In the genomic region with DNA sequence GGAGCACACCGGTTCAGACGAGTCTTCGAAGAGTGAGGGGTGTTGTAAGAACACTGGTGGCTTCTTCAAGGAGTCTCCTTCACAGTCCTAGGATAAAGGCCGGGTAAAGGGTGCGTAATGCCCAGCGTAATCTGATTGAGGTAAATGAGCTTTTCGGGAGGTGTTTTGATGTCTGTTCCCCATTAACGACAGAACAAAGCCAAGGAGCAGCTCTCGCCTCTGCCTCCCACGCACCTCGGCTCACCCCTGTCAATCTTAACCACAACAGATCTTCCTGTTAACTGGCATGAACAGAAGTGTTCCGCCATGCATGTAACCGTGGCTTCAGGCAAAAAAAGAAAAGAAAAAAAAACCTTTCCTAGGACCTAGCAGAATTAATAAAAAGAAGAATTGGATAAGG, we compare ENCODE assay signal across 12 mouse cellular contexts. TPM values are rescaled to one million over a fixed set of nuclear protein-coding genes. Genes with fewer than 3 reads are reported as not detected.
A peak's percentile ranks its signal among the peaks of the same experiment; 100 is the strongest.
DNase-seq lines count a peak whose midpoint lies in the region; ATAC-seq and TF ChIP-seq lines count a peak whose summit lies in the region.
"Had no signal": no experiment of that assay in that cellular context is flagged by ENCODE, and none has a peak within 500 bp of the region (broad histone marks: within the 10 kb centered on the region; RNA-seq: fewer than 3 reads in every experiment).

No protein-coding gene starts in this region.

- no peaks in the 10 kb centered on the region for H3K27me3 ChIP-seq in hindbrain, embryonic 12.5 days
- H3K27me3 ChIP-seq: hindbrain, embryonic 15.5 days had no signal

- H3K4me3 ChIP-seq in hindbrain, embryonic 12.5 days = no peak overlapping the region
- H3K4me3 ChIP-seq: hindbrain, embryonic 15.5 days had no signal

- H3K4me2 ChIP-seq in hindbrain, embryonic 12.5 days (replicated peaks) = 0 out of 2 replicates have a peak overlapping the region, but pooled peaks have one; percentile 13
- H3K4me2 ChIP-seq: hindbrain, embryonic 15.5 days had no signal

- H3K27ac ChIP-seq in hindbrain, embryonic 12.5 days = 0 out of 2 replicates have a peak overlapping the region, but pooled peaks have one; percentile 23
- H3K27ac ChIP-seq: hindbrain, embryonic 15.5 days; macrophage had no signal

- no peak for TF ChIP-seq CTCF in brain, embryonic 14.5 days (IDR thresholded peaks at IDR 0.05; ENCODE audit: borderline replicate concordance, extremely low read depth, insufficient read depth, insufficient read length)

- WGBS in hindbrain, embryonic 12.5 days = 28% methylated on average over 13 of the region's 13 CpGs

- no peak overlapping the region for H3K9ac ChIP-seq in hindbrain, embryonic 12.5 days
- H3K9ac ChIP-seq: hindbrain, embryonic 15.5 days had no signal

- no peak for ATAC-seq in hindbrain, embryonic 12.5 days (ENCODE audit: low FRiP score)
- ATAC-seq in erythroblast, adult 5-6 weeks (replicated peaks; ENCODE audit: low FRiP score, poor library complexity, severe bottlenecking) = no peak

- TF ChIP-seq POLR2A in brain, embryonic 14.5 days (IDR thresholded peaks at IDR 0.05; ENCODE audit: borderline replicate concordance, extremely low read depth, insufficient read depth, insufficient read length, poor library complexity, severe bottlenecking) = no peak

- DNase-seq in lung, postnatal 14 days = peak; percentile 2
- no peak for DNase-seq in lung, postnatal 25 days (ENCODE audit: low spot score)
- peak; percentile 69 for DNase-seq in brain, embryonic 14.5 days (ENCODE audit: low read depth)
- DNase-seq in thymus, postnatal 10 days (ENCODE audit: low spot score in 2 of 2) = peak; percentile 11 to 20
- no peak for DNase-seq in adrenal gland, postnatal 10 days
- no peak for DNase-seq in cerebellum, adult 11-12 months
- DNase-seq: adrenal gland, adult 8-10 months; cerebellum, postnatal 36 days had no signal

- H3K9me3 ChIP-seq in hindbrain, embryonic 12.5 days (replicated peaks) = no peaks in the 10 kb centered on the region
- H3K9me3 ChIP-seq: hindbrain, embryonic 15.5 days had no signal

- peaks cover 17% of the 10 kb centered on the region for H3K4me1 ChIP-seq in hindbrain, embryonic 12.5 days

- no peaks in the 10 kb centered on the region for H3K36me3 ChIP-seq in hindbrain, embryonic 12.5 days
- H3K36me3 ChIP-seq: hindbrain, embryonic 15.5 days had no signal

RNA-seq across cellular contexts. Expression of gene Adamts20, which starts 13.5 kb away (rescaled TPM):
- 4.6 and 5.0 TPM in 2 replicates for polyA plus RNA-seq in brain, embryonic 14.5 days (2012; rRNA removed)
- polyA plus RNA-seq in hindbrain, embryonic 12.5 days (2016; fragmentation: Nextera tagmentation; extraction: Ambion mirVana) = 4.5 and 4.6 TPM in 2 replicates
- 1 to 10 TPM; 2.4 to 2.8 TPM for total RNA-seq in adrenal gland, postnatal 10 days (2021)
- not detected in 2 replicates for total RNA-seq in erythroblast, adult 5-6 weeks (2015; ENCODE audit: low replicate concordance)
- total RNA-seq in erythroblast, adult 5-6 weeks (2017; ENCODE audit: low replicate concordance) = not detected in 2 replicates
- polyA plus RNA-seq: macrophage had no signal

Comparison
In these comparisons a context has a peak if more than half of its experiments do, and no peak if none do; other contexts are left out.
1. DNase-seq: peak in lung, postnatal 14 days (single experiment), brain, embryonic 14.5 days (single experiment) and thymus, postnatal 10 days (2 of 2); none in lung, postnatal 25 days (single experiment), adrenal gland, postnatal 10 days (single experiment) and cerebellum, adult 11-12 months (single experiment).